Mouse (Mus musculus) thymus, postnatal 10 days (tissue): ENCODE measurements at regions not wholly inside any gene's neighbourhood (a gene's known extent, or its start where the extent isn't known, plus 50 kb on each side); places are given as distances from the start of the nearest gene placed in this dataset.

Experiments used
- DNase-seq, 2 experiments: peaks; one replicate each; pipeline ENCODE4 v3.0.0; 2021; ENCODE audit warnings: low spot score in 2 of 2

DNA sequence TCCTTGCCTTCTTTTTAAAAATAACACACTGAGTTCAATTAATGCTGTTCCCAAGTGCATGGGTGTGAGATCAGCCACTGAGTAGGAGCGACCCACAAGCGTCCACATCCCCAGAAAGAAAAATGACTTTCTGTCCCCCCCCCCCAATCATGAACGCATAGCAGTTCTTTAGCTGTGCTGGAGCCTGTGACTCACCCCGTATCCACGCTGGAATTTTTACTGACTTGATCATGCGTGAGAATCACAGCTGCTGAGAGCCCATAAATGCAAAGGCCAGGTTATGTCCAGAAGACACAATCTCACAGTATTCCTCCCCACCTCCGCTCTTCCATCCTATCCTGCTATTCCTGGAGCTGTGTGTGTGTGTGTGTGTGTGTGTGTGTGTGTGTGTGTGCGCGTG is 53.3 kb downstream of the Fos start:
- DNase-seq, result no peak

DNA sequence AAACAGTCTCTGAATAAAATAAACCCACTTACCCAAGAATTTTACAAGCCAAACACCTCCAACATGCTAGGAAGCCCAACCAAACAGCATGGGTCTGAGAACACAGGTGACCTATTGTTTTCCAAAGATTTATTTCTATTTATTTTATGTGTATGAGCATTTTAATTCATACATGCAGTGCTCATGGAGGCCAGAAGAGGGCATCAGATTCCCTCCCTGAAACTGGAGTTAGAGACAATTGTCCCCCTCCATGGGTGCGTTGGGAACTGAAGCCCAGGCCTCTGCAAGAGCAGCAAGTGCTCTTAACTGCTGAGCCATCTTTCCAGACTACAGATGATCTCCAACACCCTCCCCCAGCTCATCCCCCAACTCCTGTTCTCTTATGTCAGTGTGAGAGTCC is 57.9 kb downstream of the Fos start:
- DNase-seq, result no peak

DNA sequence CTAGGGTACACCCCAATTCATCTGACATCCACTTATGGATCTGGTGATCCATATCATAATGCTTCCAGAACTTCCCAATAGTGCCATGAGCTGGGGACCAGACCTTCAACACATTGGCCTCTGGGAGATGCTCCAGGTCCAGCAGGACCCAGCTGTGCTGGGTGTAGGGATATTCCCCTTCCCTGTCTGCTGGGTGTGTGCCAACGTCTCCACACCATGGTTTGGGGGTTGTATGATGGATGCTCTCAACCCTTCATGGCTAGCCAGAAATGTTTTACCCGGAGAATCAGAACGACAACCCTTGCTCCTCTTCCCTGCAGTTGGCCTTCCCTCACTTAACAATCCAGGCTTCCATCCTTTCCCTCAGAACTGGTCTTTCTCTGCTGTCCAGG is 58.5 kb downstream of the Fos start:
- no peak for DNase-seq

DNA sequence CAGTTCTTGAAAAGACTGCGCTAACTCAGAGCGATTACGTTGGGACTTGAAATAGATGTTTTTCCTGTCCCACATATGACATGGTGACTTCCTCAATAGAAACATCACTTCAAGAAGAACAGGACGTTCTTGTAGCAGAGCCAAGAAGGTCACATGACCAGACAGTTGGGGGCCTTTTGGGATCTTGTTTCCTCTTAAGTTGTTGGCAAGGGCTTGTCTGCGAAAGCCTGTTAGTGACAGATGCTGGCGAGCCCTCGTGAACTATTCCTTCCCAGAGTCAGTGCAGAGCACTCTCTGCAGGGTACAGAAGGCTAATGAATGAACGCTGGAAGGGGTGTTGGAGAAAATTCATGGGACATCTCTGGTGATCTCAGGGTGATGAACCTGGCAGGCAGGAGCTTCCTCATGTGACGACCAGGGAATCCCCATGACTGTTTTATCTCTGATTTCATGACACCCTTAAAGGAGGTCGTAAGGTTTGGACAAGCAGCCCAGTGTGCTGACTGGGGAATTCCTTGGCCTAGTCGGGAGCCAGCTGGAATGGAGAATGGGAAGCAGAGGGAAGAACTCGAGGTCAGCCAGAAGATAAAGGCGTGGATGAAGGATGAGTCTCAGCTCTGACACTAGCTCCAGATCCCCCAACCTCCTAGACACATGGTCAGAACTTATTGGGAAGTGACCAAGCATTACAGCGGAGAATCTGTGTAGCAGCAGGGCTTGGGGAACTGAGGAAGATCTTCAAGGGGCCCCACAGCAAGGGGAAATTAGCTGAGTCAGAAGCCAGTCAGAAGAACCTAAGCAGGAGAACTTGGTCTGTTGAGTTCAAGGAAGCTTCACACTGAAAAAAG is 59.1 kb downstream of the Fos start:
- DNase-seq, result peak in 1 of 2 experiments; percentile 37

DNA sequence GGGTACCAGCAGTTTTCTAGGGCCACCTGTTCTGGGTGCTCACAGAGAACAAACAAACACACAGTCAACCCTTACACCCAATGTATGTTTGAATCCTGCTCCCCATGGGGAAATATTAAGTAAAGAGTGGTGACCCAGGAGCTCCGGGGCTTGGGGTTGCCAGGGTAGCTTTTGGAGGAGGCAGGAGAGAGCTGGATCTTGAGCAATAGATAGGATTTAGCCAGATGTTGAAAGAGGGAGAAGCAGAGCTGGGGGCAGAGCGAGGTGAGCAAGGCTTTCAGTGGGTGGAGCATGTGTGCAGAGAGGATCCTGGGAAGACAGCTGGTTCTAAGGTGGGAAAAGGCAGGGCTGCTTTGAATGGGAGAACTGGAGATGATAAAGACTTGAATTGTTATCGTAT is 59.9 kb downstream of the Fos start:
- no peak for DNase-seq

DNA sequence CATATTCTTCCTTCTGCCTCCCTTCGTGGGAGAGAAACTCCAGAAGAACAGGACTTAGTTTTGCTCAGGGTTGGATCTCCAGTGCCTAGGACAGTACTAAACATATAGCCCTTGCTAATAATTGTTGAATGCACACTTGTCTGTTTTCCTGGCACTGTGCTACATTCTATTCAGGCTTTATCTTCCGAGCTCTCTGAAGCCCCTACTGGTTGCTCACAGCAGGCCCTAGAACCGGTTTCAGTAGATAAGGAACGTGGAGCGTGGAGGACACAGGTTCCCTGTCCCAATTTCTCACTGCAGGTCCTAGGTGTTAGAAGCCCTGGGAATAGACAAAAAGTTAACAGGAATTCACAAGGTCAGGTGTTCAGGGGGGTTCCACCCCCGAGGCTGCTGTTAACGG is 59.4 kb upstream of the Jdp2 start:
- no peak for DNase-seq

DNA sequence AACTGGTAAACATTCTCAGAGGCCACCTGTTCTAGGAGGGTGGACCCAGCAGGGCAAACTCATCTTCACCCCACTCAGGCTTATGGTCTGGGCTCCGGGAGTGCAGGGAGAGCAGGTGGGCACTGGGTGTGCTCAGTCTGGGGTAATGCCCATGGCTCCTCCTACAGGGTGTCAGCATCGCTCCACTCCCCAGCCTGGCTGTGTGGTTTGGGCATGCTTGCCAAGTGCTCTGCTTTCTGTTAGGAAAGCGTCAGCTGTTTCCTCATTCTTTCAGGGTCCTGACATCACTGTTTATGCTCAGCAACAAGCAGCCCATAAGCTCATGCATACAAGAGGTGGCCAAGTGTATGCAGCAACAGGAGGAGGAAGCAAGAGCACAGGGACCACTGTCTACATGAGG is 57.7 kb upstream of the Jdp2 start:
- peak; percentile 68 to 74 for DNase-seq

DNA sequence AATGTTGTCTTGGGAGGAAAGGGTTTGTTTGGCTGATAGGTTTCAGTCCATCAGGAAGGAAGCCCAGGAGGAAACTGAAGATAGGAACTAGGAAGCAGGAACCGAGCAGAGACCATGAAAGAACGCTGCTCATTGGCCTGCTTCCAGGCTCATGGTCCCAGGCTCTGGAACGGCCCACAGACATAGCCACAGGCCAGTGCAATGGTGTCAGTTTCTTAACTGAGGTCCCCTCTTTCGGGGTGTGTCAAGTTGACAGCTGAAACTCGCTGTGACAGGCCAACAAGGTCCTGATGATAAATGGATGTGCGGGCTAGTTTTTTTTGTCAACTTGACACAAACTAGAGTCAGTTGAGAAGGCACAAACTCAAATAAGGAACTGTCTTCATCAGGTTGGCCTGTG is 55.9 kb upstream of the Jdp2 start:
- DNase-seq, result no peak

DNA sequence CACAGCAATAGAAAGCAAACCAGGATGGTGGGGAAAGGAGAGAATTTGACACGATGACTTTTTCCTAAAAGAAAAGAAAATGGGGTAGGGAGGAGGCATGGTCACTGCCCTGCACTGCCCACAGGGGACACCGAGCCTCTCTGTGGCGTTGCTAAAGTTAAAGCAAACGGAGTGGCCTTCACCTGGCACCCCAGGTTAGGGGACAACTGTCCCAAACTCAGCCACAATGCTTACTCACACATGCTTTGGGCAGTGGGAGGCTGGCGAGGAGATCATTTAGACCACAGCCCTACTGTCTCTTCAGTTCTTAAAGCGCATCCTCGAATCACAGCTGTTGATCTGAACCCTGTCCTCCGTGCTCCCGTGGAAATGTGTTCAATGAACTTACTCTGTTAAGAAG is 55.3 kb upstream of the Jdp2 start:
- no peak for DNase-seq

DNA sequence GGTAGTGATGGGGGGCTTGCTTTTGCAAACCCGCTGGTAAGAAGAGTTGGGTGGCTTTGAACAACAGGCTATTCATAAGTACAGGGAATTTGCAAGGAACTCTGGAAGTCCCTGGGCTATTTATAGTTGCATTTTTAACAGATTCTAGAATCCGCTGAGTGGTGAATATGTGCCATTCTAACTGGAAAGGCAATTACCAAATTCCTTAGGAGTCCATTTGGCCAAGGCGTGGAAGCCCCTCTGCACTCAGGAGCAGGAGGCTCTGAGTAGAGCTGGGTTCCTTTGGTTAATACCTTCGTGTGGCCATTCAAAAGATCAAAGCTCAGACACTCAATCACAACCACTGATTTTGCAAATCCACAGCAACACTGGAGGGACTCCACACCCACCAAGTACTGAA is 54.0 kb upstream of the Jdp2 start:
- DNase-seq, result no peak

DNA sequence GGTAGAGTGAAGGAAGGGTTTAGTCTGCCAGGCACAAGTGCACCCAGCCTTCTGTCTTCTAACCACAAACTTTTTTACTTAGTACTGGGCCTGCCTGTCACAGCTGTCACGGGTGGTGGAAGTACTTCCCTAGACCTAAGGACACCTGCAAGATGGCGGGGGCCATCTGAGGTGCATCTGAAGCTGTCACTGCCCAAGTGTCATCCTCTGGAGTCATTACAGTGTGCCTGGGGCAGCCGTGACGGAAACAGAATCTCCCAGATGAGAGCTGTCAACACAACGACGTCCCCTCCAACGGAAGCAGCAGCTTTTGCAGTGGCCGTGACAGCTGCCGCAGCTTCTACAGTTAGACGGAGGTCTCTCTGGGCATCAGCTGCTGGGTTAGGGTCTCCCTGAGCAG is 53.1 kb upstream of the Jdp2 start:
- DNase-seq, result peak; percentile 70 to 73

DNA sequence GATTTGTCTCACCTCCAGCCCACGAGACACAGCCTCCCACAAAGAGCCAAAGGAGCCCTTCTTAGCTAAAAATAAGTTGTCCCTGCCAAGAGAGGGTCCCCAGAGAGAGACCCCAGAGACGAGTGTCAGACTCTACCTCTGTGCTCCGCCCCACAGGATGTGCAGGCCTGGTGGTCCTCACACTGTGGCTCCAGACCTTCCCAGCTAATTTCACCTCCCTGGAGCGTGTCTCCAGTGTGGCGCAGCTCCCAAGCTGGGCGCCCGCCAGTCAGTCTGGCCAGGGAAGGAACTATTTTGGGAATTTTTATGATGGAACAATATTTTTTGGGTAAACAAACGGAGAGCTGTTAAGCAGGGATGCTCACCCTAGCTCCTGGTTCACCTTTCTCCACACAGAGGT is 50.8 kb upstream of the Jdp2 start:
- DNase-seq, result no peak
